ENCODE assay signal across 9 mouse cellular contexts in the genomic region with DNA sequence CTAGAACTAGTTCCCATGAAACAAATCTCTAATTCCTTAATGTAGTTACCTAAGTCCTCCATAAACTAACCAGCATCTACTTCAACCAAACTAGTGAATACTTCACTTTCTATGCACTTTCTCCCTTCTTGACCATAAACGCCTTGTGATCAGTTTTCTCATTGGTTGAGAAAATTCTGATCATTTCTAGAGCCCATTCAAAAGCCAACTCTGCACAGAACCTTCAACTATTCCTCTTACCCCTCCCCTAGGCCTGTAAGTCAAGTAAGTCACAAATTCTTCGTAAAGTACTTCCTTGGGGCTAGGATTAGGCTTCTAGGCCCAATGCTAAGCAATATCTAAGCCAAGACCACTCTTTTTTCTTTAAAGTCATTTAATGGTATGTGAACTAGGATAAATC. TPM values are rescaled to one million over a fixed set of nuclear protein-coding genes. Genes with fewer than 3 reads are reported as not detected.
DNase-seq lines count a peak whose midpoint lies in the region; ATAC-seq and TF ChIP-seq lines count a peak whose summit lies in the region.
"Had no signal": no experiment of that assay in that cellular context is flagged by ENCODE, and none has a peak within 500 bp of the region (broad histone marks: within the 10 kb centered on the region; RNA-seq: fewer than 3 reads in every experiment).

No protein-coding gene starts in this region.

- H3K4me3 ChIP-seq in lung, embryonic 14.5 days (ENCODE audit: low read depth, low read length): peak overlapping the region; percentile 93
- H3K4me3 ChIP-seq in cortical plate, adult 2 months (ENCODE audit: insufficient read depth, low read length): peak overlapping the region; percentile 72
- H3K4me3 ChIP-seq in intestine, embryonic 14.5 days (ENCODE audit: low read depth, low read length): peak overlapping the region; percentile 63
- peak overlapping the region; percentile 92 for H3K4me3 ChIP-seq in neural tube, embryonic 13.5 days

- H3K27me3 ChIP-seq in lung, embryonic 14.5 days (ENCODE audit: insufficient read depth, low read length): no peaks in the 10 kb centered on the region
- H3K27me3 ChIP-seq in intestine, embryonic 14.5 days (replicated peaks; ENCODE audit: control insufficient read depth, insufficient read depth, low read length): no peaks in the 10 kb centered on the region
- H3K27me3 ChIP-seq in neural tube, embryonic 13.5 days: 0 out of 2 replicates have a peak, but pooled peaks cover 4% of the 10 kb centered on the region

- DNase-seq in lung, embryonic 14.5 days: peak; percentile 19
- DNase-seq in lung, postnatal 4 days: no peak
- no peak for DNase-seq in intestine, embryonic 14.5 days (ENCODE audit: low spot score)
- DNase-seq in cerebellum, adult 11 months: no peak
- no peak for DNase-seq in embryo, embryonic 11 days
- DNase-seq: cerebellum, adult 18-20 months had no signal

- no peaks in the 10 kb centered on the region; the same call in 1 of the 2 replicates for H3K4me1 ChIP-seq in lung, embryonic 14.5 days (ENCODE audit: insufficient read depth)
- H3K4me1 ChIP-seq in cortical plate, adult 2 months (ENCODE audit: control insufficient read depth, insufficient read depth, low read length): no peaks in the 10 kb centered on the region; the same call in 1 of the 2 replicates
- H3K4me1 ChIP-seq in intestine, embryonic 14.5 days (replicated peaks; ENCODE audit: control insufficient read depth, insufficient read depth, low read length): peaks cover 17% of the 10 kb centered on the region
- peaks cover 24% of the 10 kb centered on the region for H3K4me1 ChIP-seq in neural tube, embryonic 13.5 days (replicated peaks)

- H3K9me3 ChIP-seq in lung, embryonic 14.5 days (ENCODE audit: low read depth, low read length): no peaks in the 10 kb centered on the region
- no peaks in the 10 kb centered on the region for H3K9me3 ChIP-seq in intestine, embryonic 14.5 days (ENCODE audit: control insufficient read depth, low read length)
- no peaks in the 10 kb centered on the region for H3K9me3 ChIP-seq in neural tube, embryonic 13.5 days

- no peak for TF ChIP-seq CTCF in lung, embryonic 14.5 days (IDR thresholded peaks at IDR 0.05; ENCODE audit: low read depth)
- no peak for TF ChIP-seq CTCF in cortical plate, adult 2 months (IDR thresholded peaks at IDR 0.05; ENCODE audit: extremely low read depth, insufficient read depth, low read length)

- peak overlapping the region; percentile 86 for H3K4me2 ChIP-seq in lung, embryonic 14.5 days
- peak overlapping the region; percentile 90 for H3K4me2 ChIP-seq in intestine, embryonic 14.5 days (ENCODE audit: low read length)
- H3K4me2 ChIP-seq in neural tube, embryonic 13.5 days: peak overlapping the region; percentile 76

- H3K36me3 ChIP-seq in lung, embryonic 14.5 days (ENCODE audit: insufficient read depth): peaks cover 17% of the 10 kb centered on the region
- H3K36me3 ChIP-seq in intestine, embryonic 14.5 days (ENCODE audit: control insufficient read depth, insufficient read depth, low read length): peaks cover 16% of the 10 kb centered on the region
- peaks cover 12% of the 10 kb centered on the region for H3K36me3 ChIP-seq in neural tube, embryonic 13.5 days

- peak overlapping the region; percentile 85; the same call in 1 of the 2 replicates for H3K27ac ChIP-seq in lung, embryonic 14.5 days (ENCODE audit: low read depth)
- no peak overlapping the region for H3K27ac ChIP-seq in cortical plate, adult 2 months (ENCODE audit: insufficient read depth, low read length)
- no peak overlapping the region for H3K27ac ChIP-seq in intestine, embryonic 14.5 days (ENCODE audit: low read depth)
- H3K27ac ChIP-seq in neural tube, embryonic 13.5 days (replicated peaks): no peak overlapping the region

- H3K9ac ChIP-seq in lung, embryonic 14.5 days: peak overlapping the region; percentile 92
- H3K9ac ChIP-seq in intestine, embryonic 14.5 days (ENCODE audit: low read length): peak overlapping the region; percentile 65
- peak overlapping the region; percentile 93 for H3K9ac ChIP-seq in neural tube, embryonic 13.5 days

- WGBS in lung, embryonic 14.5 days: 6% methylated on average over 2 of the region's 2 CpGs
- WGBS in intestine, embryonic 14.5 days: 10% methylated on average over 2 of the region's 2 CpGs
- WGBS in neural tube, embryonic 13.5 days: 15% methylated on average over 2 of the region's 2 CpGs

- ATAC-seq in lung, embryonic 14.5 days (ENCODE audit: insufficient read depth): no peak
- ATAC-seq in intestine, embryonic 14.5 days (replicated peaks; ENCODE audit: low FRiP score, low TSS enrichment, low read depth): no peak
- no peak for ATAC-seq in neural tube, embryonic 13.5 days (ENCODE audit: low read depth)
- ATAC-seq in inflammation-experienced regulatory T-cells, adult 6 months: no peak

- no peak for TF ChIP-seq POLR2A in cortical plate, adult 2 months (IDR thresholded peaks at IDR 0.05; ENCODE audit: extremely low read depth, insufficient read depth, low read length)

RNA-seq across cellular contexts. Expression of gene Eif2s2, which starts 1.1 kb away (rescaled TPM):
- 99.7 and 110 TPM in 2 replicates for polyA plus RNA-seq in lung, embryonic 14.5 days (2014; fragmentation: Nextera tagmentation; extraction: Ambion mirVana)
- polyA plus RNA-seq in cortical plate, adult 2 months (2012; rRNA removed): 36.2 and 36.5 TPM in 2 replicates
- polyA plus RNA-seq in intestine, embryonic 14.5 days (2014; fragmentation: Nextera tagmentation; extraction: Ambion mirVana): 107 and 112 TPM in 2 replicates
- 72.3 and 77.2 TPM in 2 replicates for polyA plus RNA-seq in neural tube, embryonic 13.5 days (2015; fragmentation: Nextera tagmentation; extraction: Ambion mirVana)
- 100 to 1,000 TPM in 2 of 3 experiments, 10 to 100 TPM in 1; 83.5 to 120 (median 105) TPM for polyA plus RNA-seq in inflammation-experienced regulatory T-cells, adult 6 months (2017; shearing (Covaris generic))
